7 mouse cellular contexts compared by ENCODE assay signal in the genomic region with DNA sequence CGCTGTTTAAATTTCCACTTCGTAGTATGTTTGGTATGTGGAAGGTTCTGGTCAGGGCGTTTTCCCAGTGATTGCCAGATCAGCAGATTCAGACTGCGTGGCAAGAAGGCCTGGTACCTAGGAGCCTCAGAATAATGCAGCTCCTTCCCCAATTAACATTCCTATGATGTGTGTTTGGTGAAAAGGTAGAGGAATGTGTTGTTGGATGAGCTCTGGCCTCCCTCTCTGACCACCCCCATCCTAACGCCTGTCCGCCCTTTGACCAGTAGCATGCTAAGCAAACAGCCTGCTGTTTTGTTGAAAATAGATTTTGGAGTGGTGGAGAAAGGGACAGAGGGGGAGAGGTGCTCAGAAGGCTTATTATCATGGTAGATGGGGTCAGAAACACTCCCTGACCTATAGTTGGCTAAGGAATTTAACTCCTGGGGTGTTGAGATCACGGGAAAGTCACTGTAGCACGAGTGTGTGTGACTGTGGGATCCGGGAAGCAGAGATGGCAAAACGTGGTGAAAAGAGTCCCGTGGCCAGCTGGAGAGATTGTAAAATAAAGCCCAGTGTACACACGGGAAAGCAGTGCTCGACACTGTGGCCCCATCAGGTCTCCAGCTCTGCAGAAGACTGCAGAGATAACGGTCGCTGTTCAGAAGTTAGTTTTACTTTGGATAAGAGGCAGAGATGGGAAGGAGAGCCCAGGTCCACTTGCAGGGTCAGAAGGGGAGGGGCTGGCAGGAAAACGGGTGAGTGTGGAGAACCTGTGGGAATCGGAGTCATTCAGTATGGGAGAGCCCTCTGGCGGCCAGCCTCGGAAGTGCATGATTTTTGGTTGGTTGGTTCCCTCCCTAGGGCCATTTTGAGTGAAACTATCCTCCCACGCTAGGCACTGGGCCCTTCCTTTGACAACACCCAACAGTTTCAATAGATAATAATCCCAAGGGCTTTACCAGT. TPM values are rescaled to one million over a fixed set of nuclear protein-coding genes. Genes with fewer than 3 reads are reported as not detected.
DNase-seq lines count a peak whose midpoint lies in the region; ATAC-seq lines count a peak whose summit lies in the region.

No protein-coding gene starts in this region.

- no peaks in the 10 kb centered on the region for H3K9me3 ChIP-seq in embryonic facial prominence, embryonic 12.5 days
- no peaks in the 10 kb centered on the region for H3K9me3 ChIP-seq in limb, embryonic 12.5 days
- H3K9me3 ChIP-seq in midbrain, embryonic 15.5 days, result no peaks in the 10 kb centered on the region

- no peaks in the 10 kb centered on the region for H3K36me3 ChIP-seq in embryonic facial prominence, embryonic 12.5 days
- H3K36me3 ChIP-seq in limb, embryonic 12.5 days, result no peaks in the 10 kb centered on the region
- H3K36me3 ChIP-seq in midbrain, embryonic 15.5 days (replicated peaks), result no peaks in the 10 kb centered on the region

- peak; percentile 88 to 92 for DNase-seq in adrenal gland, postnatal 36 days
- DNase-seq in heart, adult 11 months, result peak; percentile 98
- peak; percentile 95 for DNase-seq in kidney, adult 18-20 months
- peak; percentile 30 to 70 for DNase-seq in spleen, adult 18-20 months

- H3K4me3 ChIP-seq in embryonic facial prominence, embryonic 12.5 days, result peak overlapping the region; percentile 15; the same call in 1 of the 2 replicates
- peak overlapping the region; percentile 24 for H3K4me3 ChIP-seq in limb, embryonic 12.5 days (replicated peaks)
- H3K4me3 ChIP-seq in midbrain, embryonic 15.5 days, result no peak overlapping the region

- peak overlapping the region; percentile 45 for H3K4me2 ChIP-seq in embryonic facial prominence, embryonic 12.5 days (replicated peaks)
- H3K4me2 ChIP-seq in limb, embryonic 12.5 days, result peak overlapping the region; percentile 54
- H3K4me2 ChIP-seq in midbrain, embryonic 15.5 days, result peak overlapping the region; percentile 22; the same call in 1 of the 2 replicates

- H3K27ac ChIP-seq in embryonic facial prominence, embryonic 12.5 days, result no peak overlapping the region
- H3K27ac ChIP-seq in limb, embryonic 12.5 days, result peak overlapping the region; percentile 4; the same call in 1 of the 2 replicates
- no peak overlapping the region for H3K27ac ChIP-seq in midbrain, embryonic 15.5 days

- peaks cover 9% of the 10 kb centered on the region; the same call in 1 of the 2 replicates for H3K4me1 ChIP-seq in embryonic facial prominence, embryonic 12.5 days
- H3K4me1 ChIP-seq in limb, embryonic 12.5 days (replicated peaks), result peaks cover 10% of the 10 kb centered on the region
- no peaks in the 10 kb centered on the region for H3K4me1 ChIP-seq in midbrain, embryonic 15.5 days

- no peak overlapping the region for H3K9ac ChIP-seq in embryonic facial prominence, embryonic 12.5 days
- no peak overlapping the region for H3K9ac ChIP-seq in limb, embryonic 12.5 days (replicated peaks)
- no peak overlapping the region for H3K9ac ChIP-seq in midbrain, embryonic 15.5 days

- no peak for ATAC-seq in embryonic facial prominence, embryonic 12.5 days (ENCODE audit: insufficient number of reproducible peaks, insufficient read depth, low FRiP score, low TSS enrichment)
- ATAC-seq in limb, embryonic 12.5 days (ENCODE audit: insufficient number of reproducible peaks, insufficient read depth, low FRiP score, low TSS enrichment, low read depth), result peak; percentile 49; the same call in 1 of the 2 replicates
- 0 out of 2 replicates have a peak, but pooled peaks have one; percentile 27 for ATAC-seq in midbrain, embryonic 15.5 days (replicated peaks)

- H3K27me3 ChIP-seq in embryonic facial prominence, embryonic 12.5 days, result no peaks in the 10 kb centered on the region
- H3K27me3 ChIP-seq in limb, embryonic 12.5 days, result no peaks in the 10 kb centered on the region
- H3K27me3 ChIP-seq in midbrain, embryonic 15.5 days (replicated peaks), result no peaks in the 10 kb centered on the region

- WGBS in embryonic facial prominence, embryonic 12.5 days, result 30% methylated on average over 20 of the region's 20 CpGs
- WGBS in limb, embryonic 12.5 days, result 35% methylated on average over 20 of the region's 20 CpGs
- WGBS in midbrain, embryonic 15.5 days, result 31% methylated on average over 20 of the region's 20 CpGs

RNA-seq across cellular contexts. Expression of gene Abca4, which starts 59.9 kb away (rescaled TPM):
- total RNA-seq in adrenal gland, postnatal 36 days (2021), result 1 to 10 TPM; 2.0 to 3.9 TPM
- 1.2 and 1.3 TPM in 2 replicates for polyA plus RNA-seq in embryonic facial prominence, embryonic 12.5 days (2016; fragmentation: Nextera tagmentation; extraction: Ambion mirVana)
- 1.8 and 2.2 TPM in 2 replicates for polyA plus RNA-seq in limb, embryonic 12.5 days (2016; fragmentation: Nextera tagmentation; extraction: Ambion mirVana)
- 1.3 and 1.4 TPM in 2 replicates for polyA plus RNA-seq in midbrain, embryonic 15.5 days (2015; fragmentation: Nextera tagmentation; extraction: Ambion mirVana)
